Comparison of ENCODE assay signal across 16 mouse cellular contexts in the genomic region with DNA sequence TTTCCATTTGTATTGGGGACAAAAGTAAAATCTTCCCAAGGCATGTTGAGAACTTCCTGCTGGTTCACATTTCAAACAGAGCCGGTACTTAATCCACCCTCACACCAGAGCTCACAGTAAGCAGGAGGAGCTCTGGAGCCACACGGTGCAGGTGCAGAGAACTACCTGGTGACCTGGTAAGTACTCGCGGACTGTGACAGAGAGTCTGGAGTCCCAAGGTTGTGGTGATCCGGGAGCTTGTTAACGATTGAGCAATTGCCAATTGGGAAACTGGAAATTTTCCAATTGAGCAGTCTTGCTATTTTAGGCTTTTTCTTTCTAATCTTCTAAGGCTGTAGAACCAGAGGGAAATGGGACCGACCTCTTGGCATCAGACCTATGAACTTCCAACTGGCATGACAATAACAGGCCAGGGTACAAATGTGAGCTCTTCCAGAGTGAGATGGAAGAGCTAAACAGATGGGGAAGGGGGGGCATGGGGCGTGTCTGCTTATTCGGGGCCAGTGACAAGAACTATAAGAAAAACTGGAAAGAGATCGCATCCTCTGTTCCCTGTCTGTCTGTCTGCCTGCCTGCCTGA. TPM values are rescaled to one million over a fixed set of nuclear protein-coding genes. Genes with fewer than 3 reads are reported as not detected.
A peak's percentile ranks its signal among the peaks of the same experiment; 100 is the strongest.
DNase-seq lines count a peak whose midpoint lies in the region; ATAC-seq and TF ChIP-seq lines count a peak whose summit lies in the region.
"Had no signal": no experiment of that assay in that cellular context is flagged by ENCODE, and none has a peak within 500 bp of the region (broad histone marks: within the 10 kb centered on the region; RNA-seq: fewer than 3 reads in every experiment).

A gene (plus strand): TSS at position 119 of the 580 bp plus-strand sequence.

- 0 out of 2 replicates have a peak, but pooled peaks have one; percentile 14 for TF ChIP-seq CTCF in stomach, postnatal 0 days (IDR thresholded peaks at IDR 0.05; ENCODE audit: low read depth)

- peak; percentile 34 for DNase-seq in adrenal gland, postnatal 14 days
- DNase-seq in adrenal gland, postnatal 4 days (ENCODE audit: low spot score in 2 of 2) = no peak
- DNase-seq in lung, adult 18-20 months = peak; percentile 16 to 47
- no peak for DNase-seq in lung, postnatal 4 days
- peak; percentile 56 for DNase-seq in kidney, postnatal 14 days
- DNase-seq in stomach, postnatal 0 days (ENCODE audit: low spot score) = peak; percentile 57
- DNase-seq in thymus, postnatal 14 days = no peak
- DNase-seq in urinary bladder, adult 18-20 months (ENCODE audit: low spot score in 2 of 2) = no peak
- DNase-seq: left cerebral cortex, postnatal 4 days; retina, postnatal 1 day; thymus, adult 2 months had no signal

- WGBS in stomach, postnatal 0 days = 37% methylated on average over 10 of the region's 10 CpGs

- H3K9ac ChIP-seq in stomach, postnatal 0 days (ENCODE audit: low read length) = no peak within 1 kb of the TSS
- H3K9ac ChIP-seq: midbrain, embryonic 15.5 days; neural tube, embryonic 13.5 days had no signal

- no peaks in the 10 kb centered on the region for H3K27me3 ChIP-seq in stomach, postnatal 0 days (ENCODE audit: control insufficient read depth, insufficient read depth, low read length)
- H3K27me3 ChIP-seq: midbrain, embryonic 15.5 days had no signal

- H3K27ac ChIP-seq in stomach, postnatal 0 days (replicated peaks) = peak within 1 kb of the TSS; percentile 45; the same call in 1 of the 2 replicates
- H3K27ac ChIP-seq: hindbrain, postnatal 0 days; midbrain, embryonic 15.5 days; neural tube, embryonic 13.5 days had no signal

- no peaks in the 10 kb centered on the region for H3K4me1 ChIP-seq in stomach, postnatal 0 days (replicated peaks; ENCODE audit: control insufficient read depth, insufficient read depth)
- H3K4me1 ChIP-seq: midbrain, embryonic 15.5 days; neural tube, embryonic 13.5 days had no signal

- ATAC-seq in stomach, postnatal 0 days (ENCODE audit: low FRiP score, low TSS enrichment) = peak; percentile 89
- ATAC-seq: hindbrain, postnatal 0 days; midbrain, embryonic 15.5 days had no signal

- no peaks in the 10 kb centered on the region for H3K9me3 ChIP-seq in stomach, postnatal 0 days (ENCODE audit: control insufficient read depth, low read length)
- H3K9me3 ChIP-seq: midbrain, embryonic 15.5 days; neural tube, embryonic 13.5 days had no signal

- no peak for TF ChIP-seq EP300 in stomach, postnatal 0 days (optimal IDR thresholded peaks at IDR 0.05)

- no peaks in the 10 kb centered on the region for H3K36me3 ChIP-seq in stomach, postnatal 0 days (ENCODE audit: control insufficient read depth, insufficient read depth, low read length)
- H3K36me3 ChIP-seq: midbrain, embryonic 15.5 days; neural tube, embryonic 13.5 days had no signal

- no peak within 1 kb of the TSS for H3K4me3 ChIP-seq in stomach, postnatal 0 days (ENCODE audit: low read depth, low read length)
- H3K4me3 ChIP-seq: midbrain, embryonic 15.5 days; neural tube, embryonic 13.5 days had no signal

- H3K4me2 ChIP-seq in stomach, postnatal 0 days (replicated peaks; ENCODE audit: low read depth) = peak within 1 kb of the TSS; percentile 14; the same call in 1 of the 2 replicates
- H3K4me2 ChIP-seq: midbrain, embryonic 15.5 days; neural tube, embryonic 13.5 days had no signal

RNA-seq across cellular contexts. Expression of the gene that starts here (rescaled TPM):
- total RNA-seq in adrenal gland, postnatal 14 days (2021) = 0.22 and 0.53 TPM in 2 replicates
- 1 to 10 TPM in 1 of 2 experiments, under 1 TPM in 1; 0.70 to 1.5 TPM for total RNA-seq in adrenal gland, postnatal 4 days (2021)
- 3.4 and 4.7 TPM in 2 replicates for polyA plus RNA-seq in stomach, postnatal 0 days (2015; fragmentation: Nextera tagmentation; extraction: Ambion mirVana)
- total RNA-seq: granulocyte monocyte progenitor cell, adult 5-6 weeks; hindbrain, postnatal 0 days had no signal
- polyA plus RNA-seq: liver, embryonic 16.5 days had no signal

Comparison
In these comparisons a context has a peak if more than half of its experiments do, and no peak if none do; other contexts are left out.
1. DNase-seq: peak in lung, adult 18-20 months (2 of 2), kidney, postnatal 14 days (single experiment) and stomach, postnatal 0 days (single experiment); none in adrenal gland, postnatal 4 days (0 of 2), lung, postnatal 4 days (0 of 2), thymus, postnatal 14 days (single experiment) and urinary bladder, adult 18-20 months (0 of 2).
2. Peak in DNase-seq in adrenal gland, postnatal 14 days; RNA of the gene not detected or under 1 TPM.